In the genomic region with DNA sequence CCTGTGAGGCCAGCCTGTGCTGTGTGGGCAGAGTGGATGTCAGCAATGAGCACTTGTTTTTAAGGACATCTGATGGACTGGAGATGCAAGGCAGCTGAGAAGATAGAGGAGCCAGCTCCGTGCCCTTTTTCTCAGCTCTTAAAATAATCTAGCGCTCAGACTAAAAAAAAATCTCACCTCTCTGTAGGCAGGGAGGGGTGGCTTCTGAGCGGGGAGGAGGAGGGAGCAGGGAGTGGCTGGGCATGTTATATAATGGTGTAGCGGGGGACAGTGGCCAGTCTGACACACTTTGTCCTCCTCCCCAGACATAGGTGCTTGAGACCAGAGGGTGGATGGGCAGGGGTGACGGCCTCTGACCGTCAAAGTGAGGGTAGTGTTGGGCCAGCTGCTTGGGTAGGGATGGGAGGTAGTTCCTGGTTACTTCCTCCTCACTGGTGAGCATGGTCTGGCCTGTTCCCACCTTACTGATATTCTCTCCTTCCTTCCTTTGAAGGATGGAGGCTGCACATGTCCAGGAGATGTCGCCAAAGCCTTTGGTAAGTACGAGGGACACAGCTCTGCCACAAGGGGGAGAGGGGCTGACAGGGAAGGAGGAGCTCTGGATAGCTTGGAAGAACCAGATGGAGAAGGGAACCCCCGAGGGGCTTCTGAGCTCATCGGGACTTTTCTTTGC, we compare ENCODE assay signal across 8 mouse cellular contexts. TPM values are rescaled to one million over a fixed set of nuclear protein-coding genes. Genes with fewer than 3 reads are reported as not detected.
DNase-seq lines count a peak whose midpoint lies in the region; ATAC-seq lines count a peak whose summit lies in the region.

No protein-coding gene starts in this region.

- peak overlapping the region; percentile 26; the same call in 1 of the 2 replicates for H3K9ac ChIP-seq in intestine, embryonic 15.5 days

- intact Hi-C loops in left cerebral cortex, postnatal 14 days (cut with DNase I): loop anchor here (2.0 kb wide), 1 partner anchor 32 kb away; no protein-coding TSS in a partner anchor

- no peaks in the 10 kb centered on the region for H3K9me3 ChIP-seq in megakaryocyte, embryonic 14.5 days
- H3K9me3 ChIP-seq in intestine, embryonic 15.5 days: no peaks in the 10 kb centered on the region

- DNase-seq in embryo, embryonic 9.5 days (ENCODE audit: extremely low spot score): peak; percentile 83
- peak; percentile 77 to 88 for DNase-seq in left cerebral cortex, postnatal 14 days (ENCODE audit: low spot score in 2 of 2)
- DNase-seq in skeletal muscle tissue, adult 2 months (ENCODE audit: low read depth, low spot score): peak; percentile 91

- H3K4me1 ChIP-seq in megakaryocyte, embryonic 14.5 days: peaks cover 47% of the 10 kb centered on the region
- H3K4me1 ChIP-seq in intestine, embryonic 15.5 days (replicated peaks): no peaks in the 10 kb centered on the region; the same call in 1 of the 2 replicates

- no peaks in the 10 kb centered on the region for H3K27me3 ChIP-seq in megakaryocyte, embryonic 14.5 days (replicated peaks)
- no peaks in the 10 kb centered on the region for H3K27me3 ChIP-seq in intestine, embryonic 15.5 days (replicated peaks)

- H3K36me3 ChIP-seq in megakaryocyte, embryonic 14.5 days (replicated peaks; ENCODE audit: low read length): peaks cover 96% of the 10 kb centered on the region
- no peaks in the 10 kb centered on the region for H3K36me3 ChIP-seq in intestine, embryonic 15.5 days

- no peak for ATAC-seq in megakaryocyte, adult 5-6 weeks (ENCODE audit: poor library complexity, severe bottlenecking)
- ATAC-seq in granulocyte monocyte progenitor cell, adult 5-6 weeks (replicated peaks; ENCODE audit: poor library complexity, severe bottlenecking): 0 out of 2 replicates have a peak, but pooled peaks have one; percentile 44
- peak; percentile 87 for ATAC-seq in intestine, embryonic 15.5 days
- peak; percentile 68 for ATAC-seq in megakaryocyte-erythroid progenitor cell, adult 5-6 weeks (replicated peaks; ENCODE audit: low FRiP score, low TSS enrichment, poor library complexity, severe bottlenecking)

- H3K27ac ChIP-seq in intestine, embryonic 15.5 days: 0 out of 2 replicates have a peak overlapping the region, but pooled peaks have one; percentile 33

- 28% methylated on average over 10 of the region's 10 CpGs for WGBS in intestine, embryonic 15.5 days

- H3K4me2 ChIP-seq in intestine, embryonic 15.5 days (replicated peaks): peak overlapping the region; percentile 76

- peak overlapping the region; percentile 62 for H3K4me3 ChIP-seq in megakaryocyte, embryonic 14.5 days (replicated peaks)
- peak overlapping the region; percentile 34 for H3K4me3 ChIP-seq in intestine, embryonic 15.5 days (replicated peaks)

RNA-seq across cellular contexts. Expression of gene Gmpr, which starts 31.4 kb away (rescaled TPM):
- 140 and 296 TPM in 2 replicates for polyA plus RNA-seq in megakaryocyte, embryonic 14.5 days (2012; ENCODE audit: insufficient read depth, low replicate concordance)
- 1.7 and 2.0 TPM in 2 replicates for total RNA-seq in megakaryocyte, adult 5-6 weeks (2015)
- total RNA-seq in megakaryocyte, adult 5-6 weeks (2017): 1.0 and 1.1 TPM in 2 replicates
- total RNA-seq in granulocyte monocyte progenitor cell, adult 5-6 weeks (2014; fragmentation: Nextera tagmentation): 16.4 and 22.5 TPM in 2 replicates
- total RNA-seq in granulocyte monocyte progenitor cell, adult 5-6 weeks (2017): 12.9 and 13.4 TPM in 2 replicates
- polyA plus RNA-seq in intestine, embryonic 15.5 days (2015; fragmentation: Nextera tagmentation; extraction: Ambion mirVana): 26.9 and 28.7 TPM in 2 replicates
- 10 to 100 TPM; 40.7 to 45.2 TPM for total RNA-seq in left cerebral cortex, postnatal 14 days (2021)
- 1.9 and 7.8 TPM in 2 replicates for total RNA-seq in megakaryocyte-erythroid progenitor cell, adult 5-6 weeks (2014; fragmentation: Nextera tagmentation)
- 2.4 and 9.6 TPM in 2 replicates for total RNA-seq in megakaryocyte-erythroid progenitor cell, adult 5-6 weeks (2017)
